Mouse (Mus musculus) spleen, adult 2 months (tissue): Measurements from ENCODE around the gene Zfand2b. TPM values are rescaled to one million over a fixed set of nuclear protein-coding genes. Genes with fewer than 3 reads are reported as not detected.
A peak's percentile ranks its signal among the peaks of the same experiment; 100 is the strongest.

Experiments
- DNase-seq, 2 experiments: peaks; one replicate each; pipeline versions ENCODE4 v3.0.0 to v3.0.0-alpha.2; 2012 to 2021; ENCODE audit warnings: low spot score in 2 of 2, low read depth in 1 of 2
- H3K27ac ChIP-seq: fragments of 200-500 bp; 2 replicates; pipeline ENCODE4 v1.5.1; 2012; ENCODE audit warnings: low read length, inconsistent platforms; ENCODE audit not compliant: insufficient read depth
- H3K27me3 ChIP-seq: fragments of 200-500 bp; 2 replicates; pipeline ENCODE4 v1.6.1; 2012; ENCODE audit warnings: mild to moderate bottlenecking, moderate library complexity, low read length, inconsistent platforms; ENCODE audit not compliant: control insufficient read depth, insufficient read depth
- H3K36me3 ChIP-seq: fragments of 200-500 bp; 2 replicates; pipeline ENCODE4 v1.6.1; 2012; ENCODE audit warnings: mild to moderate bottlenecking, low read length, inconsistent platforms; ENCODE audit not compliant: control insufficient read depth, insufficient read depth
- H3K4me1 ChIP-seq: fragments of 200-500 bp; 2 replicates; pipeline ENCODE4 v1.6.1; 2011; ENCODE audit warnings: inconsistent platforms; ENCODE audit not compliant: control insufficient read depth, insufficient read depth, insufficient read length
- H3K4me3 ChIP-seq: fragments of 200-500 bp; 2 replicates; pipeline ENCODE4 v1.5.1; 2011; ENCODE audit warnings: mild to moderate bottlenecking, inconsistent platforms; ENCODE audit not compliant: insufficient read depth, insufficient read length; ENCODE audit errors: extremely low read depth
- CTCF ChIP-seq: fragments of 200-500 bp; IDR thresholded peaks from 2 replicates; pipeline ENCODE4 v1.5.1; 2011; ENCODE audit warnings: mild to moderate bottlenecking, inconsistent platforms; ENCODE audit not compliant: insufficient read depth, insufficient read length, insufficient replicate concordance; ENCODE audit errors: extremely low read depth
- POLR2A ChIP-seq: fragments of 200-500 bp; IDR thresholded peaks from 2 replicates; pipeline ENCODE4 v1.6.1; 2011; ENCODE audit warnings: low read depth, low read length, inconsistent platforms
- WGBS: fragments of 180-500 bp; shearing (Covaris S2); methylation state at CpG from one replicate; pipeline ENCODE4 v1.1.7; 2018; 5-methylcytosine and 5-hydroxymethylcytosine counted together
- polyA plus RNA-seq: library from polyadenylated mRNA; depleted of rRNA; stranded (reverse); fragments of >200 nt; gene quantifications from 2 replicates; pipeline ENCODE4 v1.2.3, GENCODE M21; 2012

The Zfand2b gene
- polyA plus RNA-seq, 1 experiment = 47.7 TPM

DNA sequence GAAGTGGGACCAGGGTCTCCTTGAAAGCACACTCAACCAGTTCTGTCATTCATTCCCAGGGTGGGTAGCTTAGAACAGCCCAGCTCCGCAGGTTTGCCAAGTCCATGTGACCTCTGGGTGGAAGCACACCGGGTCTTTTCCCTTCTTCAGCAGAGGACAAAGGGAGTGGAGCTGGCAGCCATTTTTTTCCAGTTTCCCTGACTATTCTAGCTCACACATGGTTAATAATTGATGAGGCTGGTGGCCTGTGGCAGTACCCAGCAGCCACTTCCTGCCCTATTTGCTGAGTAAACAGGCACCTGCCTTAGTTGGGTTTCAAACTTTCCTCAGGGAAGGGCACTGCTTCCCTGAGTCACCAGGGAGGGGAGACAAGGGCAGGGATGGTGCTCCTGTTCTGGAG, 46.0 kb downstream of the Zfand2b start:
- peak overlapping the region; percentile 16; the same call in 1 of the 2 replicates for H3K27ac ChIP-seq
- H3K36me3 ChIP-seq = peaks cover 20% of the 10 kb centered on the region
- H3K4me1 ChIP-seq = peaks cover 26% of the 10 kb centered on the region; the same call in 1 of the 2 replicates
- no peaks in the 10 kb centered on the region for H3K27me3 ChIP-seq
- WGBS = 75% methylated on average over 2 of the region's 2 CpGs
- no peak overlapping the region for H3K4me3 ChIP-seq
- no peak for DNase-seq
- TF ChIP-seq CTCF (no peak), POLR2A (no peak)

DNA sequence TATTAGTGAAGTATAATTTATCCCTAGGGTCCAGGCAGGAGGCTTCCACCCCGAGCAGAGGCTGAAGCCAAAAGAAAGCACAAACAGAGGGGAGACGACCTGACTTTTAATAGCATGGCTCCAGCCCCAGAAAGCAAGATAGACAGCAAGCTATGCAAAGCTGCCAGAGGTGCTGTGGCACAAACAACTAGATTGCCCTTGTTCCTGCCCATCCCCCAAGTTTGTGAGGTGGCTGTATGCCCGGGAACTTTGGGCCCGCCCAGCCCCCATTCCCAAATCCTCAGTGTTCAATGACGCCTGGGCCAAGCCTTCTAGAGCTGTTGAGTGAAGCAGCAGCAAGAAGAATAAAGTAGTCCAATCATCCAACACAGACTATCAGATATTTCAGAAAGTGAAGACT, 46.4 kb downstream of the Zfand2b start:
- no peaks in the 10 kb centered on the region for H3K27me3 ChIP-seq
- no peak for TF ChIP-seq CTCF
- TF ChIP-seq POLR2A = no peak
- no peak overlapping the region for H3K4me3 ChIP-seq
- 60% methylated on average over 5 of the region's 5 CpGs for WGBS
- no peak for DNase-seq
- peaks cover 20% of the 10 kb centered on the region for H3K36me3 ChIP-seq
- H3K27ac ChIP-seq = no peak overlapping the region
- H3K4me1 ChIP-seq = peaks cover 28% of the 10 kb centered on the region; the same call in 1 of the 2 replicates

DNA sequence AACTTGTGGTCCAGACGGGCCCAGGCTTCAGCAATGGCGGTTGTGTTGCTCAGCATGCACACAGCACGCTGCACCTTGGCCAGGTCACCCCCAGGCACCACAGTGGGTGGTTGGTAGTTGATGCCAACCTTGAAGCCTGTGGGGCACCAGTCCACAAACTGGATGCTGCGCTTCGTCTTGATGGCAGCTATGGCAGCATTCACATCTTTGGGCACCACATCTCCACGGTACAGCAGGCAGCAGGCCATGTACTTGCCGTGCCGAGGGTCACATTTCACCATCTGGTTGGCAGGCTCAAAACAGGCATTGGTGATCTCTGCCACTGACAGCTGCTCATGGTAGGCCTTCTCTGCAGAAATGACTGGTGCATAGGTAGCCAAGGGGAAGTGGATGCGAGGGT, 47.3 kb downstream of the Zfand2b start:
- H3K27ac ChIP-seq = no peak overlapping the region

DNA sequence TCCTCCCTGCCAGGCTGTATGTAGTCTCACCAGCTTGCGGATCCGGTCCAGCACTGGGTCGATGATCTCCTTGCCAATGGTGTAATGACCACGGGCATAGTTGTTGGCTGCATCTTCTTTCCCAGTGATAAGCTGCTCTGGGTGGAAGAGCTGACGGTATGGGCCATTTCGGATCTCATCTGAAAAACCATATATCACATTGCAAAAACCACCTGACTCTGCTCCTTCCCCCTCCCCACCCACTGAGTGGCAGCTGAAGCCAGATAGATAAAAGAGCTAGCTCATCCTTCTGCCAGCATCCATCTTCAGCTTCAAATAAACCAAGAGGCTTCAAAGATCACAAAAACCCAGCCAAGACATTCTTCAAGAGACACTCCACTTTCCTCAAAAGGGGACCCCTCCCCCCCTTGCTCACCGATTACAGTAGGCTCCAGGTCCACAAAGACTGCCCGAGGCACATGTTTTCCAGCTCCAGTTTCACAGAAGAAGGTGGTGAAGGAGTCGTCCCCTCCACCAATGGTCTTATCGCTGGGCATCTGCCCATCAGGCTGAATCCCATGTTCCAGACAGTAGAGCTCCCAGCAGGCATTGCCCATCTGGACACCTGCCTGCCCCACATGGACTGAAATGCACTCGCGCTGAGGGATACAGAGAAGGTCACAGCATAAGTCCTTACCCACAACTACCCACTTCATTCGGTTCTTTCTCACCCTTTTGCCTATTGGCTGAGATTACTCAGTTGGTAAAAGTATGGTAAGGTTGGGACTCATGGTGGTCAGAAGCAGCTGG, 48.5 kb downstream of the Zfand2b start:
- H3K27ac ChIP-seq = peak overlapping the region; percentile 50
- TF ChIP-seq POLR2A (no peak), CTCF (no peak)
- H3K4me1 ChIP-seq = peaks cover 24% of the 10 kb centered on the region; the same call in 1 of the 2 replicates
- WGBS = 55% methylated on average over 13 of the region's 13 CpGs
- H3K36me3 ChIP-seq = peaks cover 20% of the 10 kb centered on the region
- DNase-seq = no peak
- H3K4me3 ChIP-seq = peak overlapping the region; percentile 86
- no peaks in the 10 kb centered on the region for H3K27me3 ChIP-seq

More for the DNA sequence above, 47.3 kb downstream of the Zfand2b start:
- H3K27me3 ChIP-seq = no peaks in the 10 kb centered on the region
- DNase-seq = no peak
- H3K4me1 ChIP-seq = peaks cover 28% of the 10 kb centered on the region; the same call in 1 of the 2 replicates
- no peak for TF ChIP-seq POLR2A
- no peak for TF ChIP-seq CTCF
- no peak overlapping the region for H3K4me3 ChIP-seq
- WGBS = 87% methylated on average over 9 of the region's 9 CpGs
- H3K36me3 ChIP-seq = peaks cover 20% of the 10 kb centered on the region

DNA sequence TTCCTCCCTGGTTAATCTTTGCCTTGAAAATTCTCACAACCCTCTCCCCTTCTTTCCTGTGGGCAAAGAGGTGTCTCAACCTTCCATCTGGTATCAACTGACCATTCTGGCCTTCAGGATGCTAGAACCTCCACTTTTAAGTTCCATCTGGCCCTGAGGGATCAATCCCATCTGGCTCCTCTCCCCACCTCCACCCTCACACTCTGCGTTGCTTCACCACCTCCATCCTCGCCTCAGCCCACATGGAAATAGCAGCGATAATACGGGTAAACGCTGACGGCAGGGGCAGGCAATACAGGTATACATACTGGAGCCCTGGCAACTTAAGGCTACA, 49.4 kb downstream of the Zfand2b start:
- H3K4me3 ChIP-seq = peak overlapping the region; percentile 86
- DNase-seq = no peak
- 2% methylated on average over 6 of the region's 6 CpGs for WGBS
- H3K27ac ChIP-seq = peak overlapping the region; percentile 34
- H3K36me3 ChIP-seq = peaks cover 20% of the 10 kb centered on the region
- peaks cover 20% of the 10 kb centered on the region; the same call in 1 of the 2 replicates for H3K4me1 ChIP-seq
- H3K27me3 ChIP-seq = no peaks in the 10 kb centered on the region
- TF ChIP-seq POLR2A (no peak), CTCF (no peak)

DNA sequence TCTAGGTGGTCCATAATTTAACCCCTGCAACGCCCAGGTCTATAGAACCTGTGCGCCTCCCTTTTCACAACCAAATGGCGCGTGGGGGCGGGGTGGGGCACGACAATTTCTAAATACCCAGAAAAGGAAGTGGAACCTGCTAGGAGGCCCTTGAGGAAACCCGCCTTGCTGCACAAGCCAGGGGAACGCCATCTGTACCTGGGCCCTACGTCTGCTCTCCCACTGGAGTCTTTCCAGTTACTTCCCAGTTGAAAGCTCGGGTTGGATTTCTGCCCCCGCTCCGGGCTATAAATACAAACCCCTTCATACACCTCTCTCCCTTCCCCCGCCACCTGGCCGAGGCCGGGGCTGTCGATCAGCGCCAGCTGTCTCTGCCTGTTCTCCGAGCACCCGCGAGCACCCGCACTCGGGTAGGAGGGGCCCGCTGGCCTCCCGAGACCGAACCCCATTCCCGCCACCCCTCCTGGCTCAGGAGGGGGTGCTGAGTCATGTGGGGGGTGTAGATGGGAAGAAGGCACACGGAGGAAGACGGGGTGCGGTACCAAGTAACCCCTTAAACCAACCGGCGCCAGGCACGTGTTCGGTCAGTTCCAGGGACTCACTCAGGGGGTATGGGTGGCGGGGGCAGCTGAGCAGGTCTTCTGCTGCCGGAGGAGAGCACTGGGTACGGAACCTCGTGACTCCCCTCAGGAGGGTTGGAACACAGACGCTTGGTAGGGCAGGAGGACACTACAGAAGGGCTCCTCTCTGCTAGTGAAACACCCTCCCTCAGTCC, 50.0 kb downstream of the Zfand2b start:
- Histone ChIP-seq H3K27ac (peak overlapping the region; percentile 82), H3K4me1 (peaks cover 18% of the 10 kb centered on the region; the same call in 1 of the 2 replicates), H3K4me3 (peak overlapping the region; percentile 86), H3K36me3 (peaks cover 20% of the 10 kb centered on the region), H3K27me3 (no peaks in the 10 kb centered on the region)
- DNase-seq = peak in 1 of 2 experiments; percentile 72
- TF ChIP-seq POLR2A (no peak; the same call in 1 of the 2 replicates), CTCF (no peak)
- 1% methylated on average over 38 of the region's 38 CpGs for WGBS
